Mouse (Mus musculus) gastrocnemius, adult 18-20 months (tissue): ENCODE measurements around the gene Rslcan18. TPM values are rescaled to one million over a fixed set of nuclear protein-coding genes. Genes with fewer than 3 reads are reported as not detected.
"Not testable (repeated sequence)": the region's sequence is repeated elsewhere in the genome, so short reads cannot be mapped to it uniquely, and the experiment has no call there.

ENCODE experiments used
- DNase-seq: peaks from one replicate; pipeline ENCODE4 v3.0.0; 2021; ENCODE audit warnings: low spot score
- long read RNA-seq, 2 experiments: library from polyadenylated mRNA; stranded (forward); transcript quantifications; one replicate each; pipeline ENCODE4 v2.0.0; 2021
- total RNA-seq, 2 experiments: library from RNA; stranded (reverse); gene quantifications; 2 replicates each; pipeline ENCODE4 v1.2.3; 2021

Gene Rslcan18
- under 1 TPM; 0.55 to 0.57 TPM for total RNA-seq
- long read RNA-seq, experiment 1, partial matches to known transcripts, result 0 of 1 reads
- long read RNA-seq, experiment 1, other reads (novel, unspliced or antisense), result 1 of 1 reads
- long read RNA-seq, experiment 2, result 0 reads

GRCm38 (mm10) chr13:67116163-67116562 lies at the start of gene Rslcan18:
Gene Rslcan18 (minus strand): TSS chr13:67116263.
- not testable (repeated sequence) for DNase-seq

GRCm38 (mm10) chr13:67128038-67128721 lies 12.1 kb upstream of the Rslcan18 start:
- DNase-seq, result peak; percentile 89

GRCm38 (mm10) chr13:67127507-67127906 lies 11.4 kb upstream of the Rslcan18 start:
- DNase-seq, result not testable (repeated sequence)

GRCm38 (mm10) chr13:67124460-67124859 lies 8.4 kb upstream of the Rslcan18 start:
- no peak for DNase-seq

GRCm38 (mm10) chr13:67121360-67121759 lies 5.3 kb upstream of the Rslcan18 start, which contains the start of gene Zfp759:
Gene Zfp759 (plus strand): TSS chr13:67121660.
- not testable (repeated sequence) for DNase-seq

GRCm38 (mm10) chr13:67113287-67113686 lies 2.8 kb downstream of the Rslcan18 start:
- DNase-seq, result no peak

- peak; percentile 2 for DNase-seq
These were observed 4.0 kb downstream of the Rslcan18 start for GRCm38 (mm10) chr13:67112096-67112495.

GRCm38 (mm10) chr13:67108821-67109206 lies 7.2 kb downstream of the Rslcan18 start:
- no peak for DNase-seq

GRCm38 (mm10) chr13:67108194-67108820 lies 7.8 kb downstream of the Rslcan18 start, which contains the start of gene Gm28557:
Gene Gm28557 (minus strand): TSS chr13:67108604.
- DNase-seq, result peak; percentile 97

GRCm38 (mm10) chr13:67107681-67108080 lies 8.4 kb downstream of the Rslcan18 start:
- DNase-seq, result peak; percentile 3

- no peak for DNase-seq
These were observed 18.2 kb downstream of the Rslcan18 start, which contains the start of gene Zfp708 for GRCm38 (mm10) chr13:67097876-67098275. Gene Zfp708 (minus strand): TSS chr13:67097976.

GRCm38 (mm10) chr13:67090154-67090553 lies 25.9 kb downstream of the Rslcan18 start:
- DNase-seq, result no peak

- no peak for DNase-seq
These were observed 34.1 kb downstream of the Rslcan18 start for GRCm38 (mm10) chr13:67081946-67082345.

GRCm38 (mm10) chr13:67081142-67081713 lies 34.8 kb downstream of the Rslcan18 start:
- DNase-seq, result peak; percentile 82

- no peak for DNase-seq
These were observed 38.8 kb downstream of the Rslcan18 start for GRCm38 (mm10) chr13:67077244-67077643.

- no peak for DNase-seq
These were observed 43.3 kb downstream of the Rslcan18 start for GRCm38 (mm10) chr13:67072786-67073185.

- no peak for DNase-seq
These were observed 50.7 kb downstream of the Rslcan18 start for GRCm38 (mm10) chr13:67065386-67065785.

- no peak for DNase-seq
These were observed 53.6 kb downstream of the Rslcan18 start for GRCm38 (mm10) chr13:67062427-67062826.

- peak; percentile 95 for DNase-seq
These were observed 55.2 kb downstream of the Rslcan18 start, which contains the start of gene Zfp712 for GRCm38 (mm10) chr13:67060786-67061358. Gene Zfp712 (minus strand): TSS chr13:67061170.

- no peak for DNase-seq
These were observed 55.8 kb downstream of the Rslcan18 start for GRCm38 (mm10) chr13:67060161-67060785.
